Mouse (Mus musculus): ENCODE measurements around the gene Gm42878. TPM values are rescaled to one million over a fixed set of nuclear protein-coding genes. Genes with fewer than 3 reads are reported as not detected.
"Not testable (repeated sequence)": the region's sequence is repeated elsewhere in the genome, so short reads cannot be mapped to it uniquely, and the experiment has no call there.

Gene Gm42878
- polyA plus RNA-seq, 1 experiment from 2014 or later = not detected

- not testable (repeated sequence) for H3K4me1 ChIP-seq; ATAC-seq (ENCODE audit: low FRiP score); H3K4me3 ChIP-seq; H3K9me3 ChIP-seq (replicated peaks); H3K4me2 ChIP-seq (replicated peaks); H3K9ac ChIP-seq; H3K27ac ChIP-seq; H3K27me3 ChIP-seq
- H3K36me3 ChIP-seq = peaks cover 47% of the 10 kb centered on the region
- 91% methylated on average over 10 of the region's 17 CpGs for WGBS
Observed at GRCm38 (mm10) chr5:121519758-121520157, 25.5 kb downstream of the Gm42878 start.

DNA sequence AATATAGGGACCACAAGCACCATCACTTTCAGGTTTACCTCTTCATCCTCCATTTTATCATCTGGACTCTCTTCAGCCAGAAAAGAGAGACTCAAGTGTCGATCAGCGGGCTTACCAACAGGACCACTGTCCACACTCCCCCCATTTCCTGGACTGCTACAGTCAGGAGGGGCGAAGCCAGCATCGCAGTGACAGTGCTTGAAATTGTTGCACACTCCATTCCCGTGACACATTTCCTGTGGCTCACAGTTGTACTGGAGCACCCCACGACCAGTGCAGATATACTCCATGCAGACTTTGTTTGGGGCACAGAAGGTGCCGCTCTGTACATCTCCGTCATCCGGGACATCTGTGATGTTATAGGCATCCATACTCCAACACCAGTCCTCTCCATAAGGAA lies 26.3 kb downstream of the Gm42878 start:
- WGBS = 92% methylated on average over 9 of the region's 9 CpGs
- no peaks in the 10 kb centered on the region for H3K9me3 ChIP-seq (replicated peaks)
- peaks cover 40% of the 10 kb centered on the region for H3K36me3 ChIP-seq
- no peak overlapping the region for H3K4me3 ChIP-seq
- H3K27ac ChIP-seq = no peak overlapping the region
- no peak overlapping the region for H3K9ac ChIP-seq
- no peak overlapping the region for H3K4me2 ChIP-seq (replicated peaks)
- no peaks in the 10 kb centered on the region for H3K4me1 ChIP-seq
- ATAC-seq (ENCODE audit: low FRiP score) = no peak
- H3K27me3 ChIP-seq = no peaks in the 10 kb centered on the region

DNA sequence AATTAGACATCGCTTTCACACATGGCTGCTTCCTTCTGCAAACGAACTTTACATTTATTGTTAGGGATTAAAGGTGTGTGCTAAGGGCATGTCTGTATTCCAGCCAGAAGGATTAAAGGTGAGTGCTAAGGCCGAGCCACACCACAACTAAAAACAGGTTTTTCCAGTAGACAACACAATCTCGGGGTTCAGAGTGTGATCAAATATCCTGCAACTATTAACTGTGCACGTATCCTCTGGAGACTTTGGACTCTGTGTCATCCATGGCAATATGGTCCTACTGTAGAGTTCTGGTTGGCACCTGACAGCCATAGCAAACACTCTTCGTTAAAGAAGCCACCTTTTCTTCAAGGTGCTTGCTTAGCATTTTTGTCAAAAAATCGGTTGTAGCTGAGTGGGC lies 35.3 kb downstream of the Gm42878 start:
- H3K4me1 ChIP-seq = no peaks in the 10 kb centered on the region
- no peak for ATAC-seq (ENCODE audit: low FRiP score)
- no peaks in the 10 kb centered on the region for H3K9me3 ChIP-seq (replicated peaks)
- no peak overlapping the region for H3K4me2 ChIP-seq (replicated peaks)
- no peak overlapping the region for H3K4me3 ChIP-seq
- H3K9ac ChIP-seq = no peak overlapping the region
- no peaks in the 10 kb centered on the region for H3K27me3 ChIP-seq
- WGBS = 86% methylated on average over 7 of the region's 7 CpGs
- H3K36me3 ChIP-seq = no peaks in the 10 kb centered on the region
- H3K27ac ChIP-seq = no peak overlapping the region

- no peaks in the 10 kb centered on the region for H3K9me3 ChIP-seq (replicated peaks)
- H3K9ac ChIP-seq = no peak overlapping the region
- no peaks in the 10 kb centered on the region for H3K27me3 ChIP-seq
- no peak overlapping the region for H3K27ac ChIP-seq
- no peak for ATAC-seq (ENCODE audit: low FRiP score)
- no peaks in the 10 kb centered on the region for H3K4me1 ChIP-seq
- no peak overlapping the region for H3K4me2 ChIP-seq (replicated peaks)
- no peaks in the 10 kb centered on the region for H3K36me3 ChIP-seq
- 90% methylated on average over 1 of the region's 1 CpGs for WGBS
- no peak overlapping the region for H3K4me3 ChIP-seq
Observed at GRCm38 (mm10) chr5:121506846-121507245, 38.4 kb downstream of the Gm42878 start.

DNA sequence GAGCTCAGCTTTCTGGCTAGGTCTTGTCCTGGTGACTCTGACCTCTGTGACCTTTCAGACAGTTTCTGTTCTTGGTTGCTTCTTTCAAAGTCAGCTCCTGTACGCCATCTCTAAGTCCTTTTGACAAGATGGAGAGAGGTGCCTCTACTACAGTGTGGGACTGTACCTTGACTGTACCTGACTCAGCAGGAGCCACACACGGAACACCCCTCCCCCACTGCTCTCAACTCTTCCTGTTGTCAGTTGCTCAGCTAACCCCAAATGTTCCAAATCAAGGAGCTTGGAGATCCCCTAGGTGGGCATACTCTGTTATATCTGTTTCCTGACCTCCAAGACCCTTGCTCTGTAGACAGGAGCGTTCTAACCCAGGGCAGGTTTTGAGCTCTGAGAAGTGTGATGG lies 42.1 kb downstream of the Gm42878 start, which contains the start of gene Adam1b:
Adam1b (minus strand) TSS at position 205 of the 400 bp plus-strand sequence.
- ATAC-seq (ENCODE audit: low FRiP score) = no peak
- Histone ChIP-seq H3K9ac (no peak within 1 kb of the TSS), H3K4me2 (replicated peaks) (no peak within 1 kb of the TSS), H3K36me3 (no peaks in the 10 kb centered on the region), H3K27ac (no peak within 1 kb of the TSS), H3K9me3 (replicated peaks) (no peaks in the 10 kb centered on the region), H3K4me1 (no peaks in the 10 kb centered on the region), H3K27me3 (no peaks in the 10 kb centered on the region), H3K4me3 (no peak within 1 kb of the TSS)
- 83% methylated on average over 3 of the region's 3 CpGs for WGBS

- not testable (repeated sequence) for H3K4me3 ChIP-seq; H3K36me3 ChIP-seq; H3K27ac ChIP-seq; H3K4me1 ChIP-seq; H3K27me3 ChIP-seq; H3K9me3 ChIP-seq (replicated peaks); H3K4me2 ChIP-seq (replicated peaks); H3K9ac ChIP-seq; ATAC-seq (ENCODE audit: low FRiP score)
- 73% methylated on average over 10 of the region's 17 CpGs for WGBS
Observed at GRCm38 (mm10) chr5:121501424-121501996, 43.8 kb downstream of the Gm42878 start.

DNA sequence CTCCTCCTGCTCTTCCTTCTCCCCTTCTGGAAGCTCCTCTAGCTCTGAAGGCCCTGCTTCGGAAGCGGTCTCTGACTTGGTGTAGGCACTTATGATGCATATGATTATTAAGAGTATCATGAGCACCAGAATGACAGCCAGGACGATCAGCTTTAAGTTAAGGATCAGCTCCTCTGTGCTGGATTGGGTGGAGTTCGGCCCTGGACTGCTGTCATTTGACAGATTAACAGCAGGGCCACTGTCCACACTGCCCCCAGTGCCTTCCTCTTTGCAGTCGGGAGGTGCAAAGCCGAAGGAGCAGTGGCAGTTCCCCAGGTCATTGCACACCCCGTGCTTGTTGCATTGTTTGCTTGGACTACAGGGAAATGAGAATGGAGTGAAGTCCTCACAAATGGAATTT lies 44.6 kb downstream of the Gm42878 start:
- Histone ChIP-seq H3K9me3 (replicated peaks) (no peaks in the 10 kb centered on the region), H3K4me2 (replicated peaks) (no peak overlapping the region), H3K4me3 (no peak overlapping the region), H3K27me3 (no peaks in the 10 kb centered on the region), H3K36me3 (no peaks in the 10 kb centered on the region), H3K4me1 (no peaks in the 10 kb centered on the region), H3K9ac (no peak overlapping the region), H3K27ac (no peak overlapping the region)
- ATAC-seq (ENCODE audit: low FRiP score) = no peak
- 73% methylated on average over 7 of the region's 7 CpGs for WGBS

- no peaks in the 10 kb centered on the region for H3K27me3 ChIP-seq
- H3K4me2 ChIP-seq (replicated peaks) = no peak overlapping the region
- no peak overlapping the region for H3K27ac ChIP-seq
- no peaks in the 10 kb centered on the region for H3K36me3 ChIP-seq
- H3K4me1 ChIP-seq = no peaks in the 10 kb centered on the region
- H3K4me3 ChIP-seq = no peak overlapping the region
- H3K9me3 ChIP-seq (replicated peaks) = no peaks in the 10 kb centered on the region
- no peak for ATAC-seq (ENCODE audit: low FRiP score)
- 75% methylated on average over 8 of the region's 8 CpGs for WGBS
- no peak overlapping the region for H3K9ac ChIP-seq
Observed at GRCm38 (mm10) chr5:121493305-121493704, 52.0 kb downstream of the Gm42878 start.

DNA sequence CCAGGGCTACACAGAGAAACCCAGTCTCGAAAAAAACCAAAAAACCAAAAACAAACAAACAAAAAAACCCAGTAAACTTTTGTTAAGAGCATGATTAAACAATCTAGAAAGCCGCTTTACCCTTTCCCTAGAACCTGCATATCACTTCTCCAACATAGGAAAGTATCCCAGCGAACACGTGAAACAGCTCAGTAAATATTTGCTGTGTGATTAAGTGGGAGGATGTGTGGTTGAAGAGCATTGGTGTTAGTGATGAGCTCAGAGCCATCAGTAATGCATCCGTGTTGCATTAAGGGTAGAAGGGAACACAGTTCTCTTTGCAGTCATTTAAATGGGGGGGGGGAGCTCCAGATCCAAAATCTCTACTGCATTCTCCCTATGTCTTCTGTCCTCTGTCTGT lies 60.5 kb downstream of the Gm42878 start:
- Histone ChIP-seq H3K36me3 (no peaks in the 10 kb centered on the region), H3K27ac (no peak overlapping the region), H3K4me2 (replicated peaks) (no peak overlapping the region), H3K9ac (no peak overlapping the region), H3K4me3 (no peak overlapping the region), H3K9me3 (replicated peaks) (no peaks in the 10 kb centered on the region), H3K4me1 (no peaks in the 10 kb centered on the region), H3K27me3 (no peaks in the 10 kb centered on the region)
- 81% methylated on average over 5 of the region's 5 CpGs for WGBS
- no peak for ATAC-seq (ENCODE audit: low FRiP score)

DNA sequence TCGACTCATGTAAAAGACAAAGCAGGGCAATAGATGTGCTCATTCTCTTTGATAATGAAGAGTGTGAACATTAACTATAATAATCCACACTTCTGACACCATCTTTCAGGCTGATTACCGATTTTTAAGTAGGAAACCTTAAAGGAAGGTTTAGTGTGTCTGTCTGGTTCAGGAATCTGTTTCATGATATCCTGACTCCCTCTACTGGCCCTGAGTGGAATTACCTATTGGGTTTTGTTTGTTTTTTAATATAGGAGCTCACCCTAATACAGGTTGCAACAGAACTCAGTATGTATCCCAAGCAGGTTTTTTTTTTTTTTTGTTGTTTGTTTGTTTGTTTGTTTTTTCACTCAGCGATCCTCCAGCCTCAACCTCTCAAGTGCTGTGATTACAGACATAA lies 67.6 kb downstream of the Gm42878 start:
- H3K9me3 ChIP-seq (replicated peaks) = no peaks in the 10 kb centered on the region
- H3K4me1 ChIP-seq = no peaks in the 10 kb centered on the region
- no peaks in the 10 kb centered on the region for H3K36me3 ChIP-seq
- H3K4me2 ChIP-seq (replicated peaks) = no peak overlapping the region
- H3K4me3 ChIP-seq = no peak overlapping the region
- no peak for ATAC-seq (ENCODE audit: low FRiP score)
- 39% methylated on average over 3 of the region's 3 CpGs for WGBS
- H3K9ac ChIP-seq = no peak overlapping the region
- H3K27me3 ChIP-seq = no peaks in the 10 kb centered on the region
- no peak overlapping the region for H3K27ac ChIP-seq

DNA sequence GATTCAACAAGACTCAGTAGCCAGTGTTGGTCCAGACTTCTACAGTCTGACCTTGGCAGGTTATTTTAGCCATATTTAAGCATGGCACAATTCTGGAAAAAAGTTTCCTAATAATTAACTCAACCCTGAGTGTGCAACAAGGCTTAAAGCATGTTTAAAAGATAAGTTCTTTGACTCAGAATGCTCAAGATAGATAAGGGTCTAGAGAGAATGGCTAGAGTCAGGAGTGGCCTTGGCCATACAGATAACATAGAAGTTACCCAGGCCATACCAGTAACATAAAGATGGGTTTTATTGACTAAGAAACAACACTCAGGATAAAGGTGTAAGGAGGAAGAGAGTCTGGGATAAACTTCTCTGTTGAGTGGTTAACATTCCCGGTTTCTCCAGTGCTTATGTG lies 69.2 kb downstream of the Gm42878 start:
- Histone ChIP-seq H3K27me3 (no peaks in the 10 kb centered on the region), H3K4me3 (no peak overlapping the region), H3K4me2 (replicated peaks) (no peak overlapping the region), H3K4me1 (no peaks in the 10 kb centered on the region), H3K9me3 (replicated peaks) (no peaks in the 10 kb centered on the region), H3K9ac (no peak overlapping the region), H3K36me3 (no peaks in the 10 kb centered on the region), H3K27ac (no peak overlapping the region)
- ATAC-seq (ENCODE audit: low FRiP score) = no peak
- WGBS = 84% methylated on average over 1 of the region's 1 CpGs

- ATAC-seq (ENCODE audit: low FRiP score) = no peak
- H3K4me2 ChIP-seq (replicated peaks) = no peak overlapping the region
- H3K9ac ChIP-seq = no peak overlapping the region
- H3K27ac ChIP-seq = no peak overlapping the region
- no peaks in the 10 kb centered on the region for H3K9me3 ChIP-seq (replicated peaks)
- no peak overlapping the region for H3K4me3 ChIP-seq
- WGBS = 79% methylated on average over 7 of the region's 7 CpGs
- H3K27me3 ChIP-seq = no peaks in the 10 kb centered on the region
- no peaks in the 10 kb centered on the region for H3K4me1 ChIP-seq
- H3K36me3 ChIP-seq = no peaks in the 10 kb centered on the region
Observed at GRCm38 (mm10) chr5:121474610-121475009, 70.7 kb downstream of the Gm42878 start.

- WGBS = 94% methylated on average over 2 of the region's 2 CpGs
Observed at GRCm38 (mm10) chr5:121472411-121472810, 72.9 kb downstream of the Gm42878 start.

More at GRCm38 (mm10) chr5:121472411-121472810, 72.9 kb downstream of the Gm42878 start:
- H3K27me3 ChIP-seq = no peaks in the 10 kb centered on the region
- H3K4me2 ChIP-seq (replicated peaks) = no peak overlapping the region
- no peaks in the 10 kb centered on the region for H3K4me1 ChIP-seq
- no peaks in the 10 kb centered on the region for H3K36me3 ChIP-seq
- no peaks in the 10 kb centered on the region for H3K9me3 ChIP-seq (replicated peaks)
- no peak overlapping the region for H3K9ac ChIP-seq
- no peak overlapping the region for H3K4me3 ChIP-seq
- ATAC-seq (ENCODE audit: low FRiP score) = no peak
- H3K27ac ChIP-seq = no peak overlapping the region

Measured in hindbrain, embryonic 12.5 days (tissue).